Mouse (Mus musculus): ENCODE measurements at regions not wholly inside any gene's neighbourhood (a gene's known extent, or its start where the extent isn't known, plus 50 kb on each side); places are given as distances from the start of the nearest gene placed in this dataset.
A peak's percentile ranks its signal among the peaks of the same experiment; 100 is the strongest.

DNA sequence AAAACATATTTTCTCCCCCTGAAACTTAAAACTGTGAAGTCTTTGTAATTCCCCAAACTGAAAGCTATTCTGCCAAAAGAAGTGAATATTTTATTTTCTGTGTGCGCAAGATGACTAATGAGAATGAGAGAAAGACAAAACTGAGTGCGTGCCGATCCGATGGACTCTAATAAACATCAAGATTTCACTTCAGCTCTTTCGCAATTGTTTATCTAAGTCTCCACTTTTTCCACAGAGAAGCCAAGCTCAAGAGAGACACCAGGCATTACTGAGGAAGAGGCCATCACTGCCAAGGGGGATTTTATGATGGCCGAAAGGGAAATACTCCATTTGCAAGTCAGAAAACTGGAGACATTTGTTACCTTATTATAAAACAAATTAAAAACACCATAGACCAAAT, 55.0 kb upstream of the Uqcrfs1 start:
- no peak for DNase-seq

DNA sequence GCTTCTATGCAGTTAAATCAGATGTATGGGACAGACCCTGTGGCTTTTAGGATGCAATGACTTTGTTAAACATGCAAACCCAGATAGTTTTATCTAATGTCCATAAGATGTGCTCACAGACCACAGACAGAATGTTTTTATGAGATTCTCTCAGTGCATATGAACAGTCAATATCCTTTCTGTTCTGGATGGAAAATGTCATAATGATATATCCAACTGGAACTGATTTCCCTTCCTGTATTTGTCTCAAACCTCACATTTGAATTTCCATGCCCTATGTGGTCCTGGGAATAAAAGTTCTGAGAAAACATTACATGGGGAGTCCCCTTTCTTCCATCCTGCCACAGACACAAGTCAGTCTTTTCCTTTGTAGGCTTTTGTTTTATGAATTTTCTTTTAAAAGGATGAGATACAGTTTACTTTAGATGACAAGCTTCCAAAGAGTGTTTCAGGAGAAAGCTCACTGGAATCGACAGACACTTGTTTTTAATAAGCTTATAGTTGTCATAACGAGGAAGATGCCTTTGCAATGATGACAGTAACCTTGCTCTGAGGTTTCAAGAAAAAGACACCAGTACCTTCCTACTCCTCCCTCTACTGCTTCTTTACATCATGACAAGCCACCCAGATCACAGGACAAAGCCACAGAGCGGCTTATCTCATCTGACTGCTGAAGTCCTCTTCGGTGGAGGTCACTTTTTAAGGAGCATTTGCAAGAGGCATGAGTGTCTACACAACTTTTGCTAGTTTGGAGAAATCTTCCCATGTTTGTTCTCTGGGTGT, 55.7 kb upstream of the Uqcrfs1 start:
- no peak for DNase-seq

DNA sequence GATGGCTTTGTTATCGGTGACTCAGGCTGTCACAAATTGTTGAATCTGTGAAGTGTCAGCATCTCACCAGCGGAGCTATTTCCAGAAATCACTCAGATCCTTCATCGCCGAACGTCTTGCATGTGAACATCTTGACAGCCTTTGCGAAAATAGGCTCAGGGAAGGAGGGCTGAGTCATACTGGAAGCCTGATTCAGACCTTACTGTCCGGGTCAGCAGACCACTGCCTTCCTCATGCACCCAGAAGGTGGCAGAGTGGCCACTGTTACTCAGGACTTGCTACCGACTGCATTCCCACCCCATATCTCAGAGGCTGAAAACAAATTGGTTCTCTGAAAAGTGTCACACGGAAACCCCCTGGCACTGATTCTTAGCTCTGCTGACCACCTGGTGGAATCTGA, 55.9 kb upstream of the Dusp22 start:
- peak in 1 of 2 experiments; percentile 29 for DNase-seq

DNA sequence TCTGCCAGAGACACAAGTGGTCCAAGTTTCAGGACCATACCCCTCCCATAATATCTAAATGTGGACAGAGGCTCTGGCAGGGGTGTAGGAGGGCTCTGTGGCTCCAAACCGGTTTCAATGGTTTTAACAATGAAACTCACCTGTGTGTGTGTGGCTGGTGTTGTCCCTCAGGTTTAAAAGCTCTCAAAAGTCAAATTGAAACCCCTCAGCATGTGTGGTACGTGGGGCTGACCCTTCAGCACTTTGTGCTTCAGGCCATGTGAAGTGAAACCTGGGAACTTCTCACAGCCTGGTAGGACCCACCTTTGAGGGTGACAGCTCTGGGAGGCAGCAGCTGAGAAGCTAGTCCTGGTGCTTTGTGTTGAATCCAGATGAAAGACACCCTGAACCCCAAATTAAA, 52.5 kb upstream of the Dusp22 start:
- no peak for DNase-seq

DNA sequence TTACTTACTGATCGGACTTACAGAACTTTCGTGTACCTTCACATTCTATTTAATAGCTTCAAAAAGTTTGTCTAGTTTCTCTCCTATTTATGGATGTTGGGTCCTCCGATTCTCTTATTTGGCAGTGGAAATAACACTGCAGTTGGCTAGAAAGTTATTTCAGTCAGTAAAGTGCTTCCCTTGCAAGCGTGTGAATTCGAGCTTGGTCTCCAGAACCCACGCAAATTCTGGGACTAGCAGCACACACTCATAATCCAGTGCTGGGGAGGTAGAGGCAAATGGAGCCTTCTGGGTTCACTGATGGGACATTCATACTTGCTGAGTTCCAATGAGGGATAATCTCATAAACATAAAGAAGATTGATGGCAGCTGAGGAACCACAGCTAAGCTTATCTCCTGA, 51.9 kb upstream of the Dusp22 start:
- no peak for DNase-seq

DNA sequence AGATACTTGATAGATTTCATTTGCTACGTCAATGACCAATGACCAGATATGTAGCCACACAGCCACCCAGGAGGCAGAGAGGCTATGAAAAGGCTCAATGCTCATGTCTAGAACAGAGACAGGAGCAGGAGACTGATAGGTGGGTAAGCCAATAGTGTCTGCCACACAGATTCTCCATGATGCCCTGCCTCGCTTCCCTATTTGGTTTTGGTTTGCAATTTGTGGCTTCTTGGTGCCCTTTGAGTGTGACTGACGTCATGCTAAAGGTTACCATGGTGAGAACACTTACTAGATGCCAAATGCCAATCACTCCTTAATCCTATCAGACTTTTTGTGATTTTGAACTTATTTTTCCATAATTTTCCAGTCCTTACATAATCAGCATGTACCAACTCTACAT, 50.0 kb upstream of the Dusp22 start:
- no peak for DNase-seq

Measured in kidney, postnatal 36 days (tissue).